In genomic region chr16:20958905-20959304, GRCm38 (mm10) we compare ENCODE assay signal across 9 mouse cellular contexts.
DNase-seq lines count a peak whose midpoint lies in the region; ATAC-seq and TF ChIP-seq lines count a peak whose summit lies in the region.
"Had no signal": no experiment of that assay in that cellular context is flagged by ENCODE, and none has a peak within 500 bp of the region (broad histone marks: within the 10 kb centered on the region; RNA-seq: fewer than 3 reads in every experiment).

No protein-coding gene starts in this region.

- 0 out of 2 replicates have a peak overlapping the region, but pooled peaks have one; percentile 39 for H3K27ac ChIP-seq in heart, embryonic 16.5 days (ENCODE audit: low read length)
- H3K27ac ChIP-seq in heart, embryonic 11.5 days (ENCODE audit: low read depth, low read length) = no peak overlapping the region
- no peak overlapping the region for H3K27ac ChIP-seq in stomach, postnatal 0 days (replicated peaks)
- no peak overlapping the region for H3K27ac ChIP-seq in heart, adult 2 months

- no peak for ATAC-seq in heart, embryonic 16.5 days (replicated peaks; ENCODE audit: extremely low read depth, insufficient read depth, low FRiP score)
- ATAC-seq in heart, embryonic 11.5 days (replicated peaks; ENCODE audit: insufficient number of reproducible peaks, low FRiP score, low TSS enrichment) = no peak
- peak; percentile 82 for ATAC-seq in stomach, postnatal 0 days (ENCODE audit: low FRiP score, low TSS enrichment)
- ATAC-seq: Patski had no signal

- no peak for TF ChIP-seq CTCF in stomach, postnatal 0 days (IDR thresholded peaks at IDR 0.05; ENCODE audit: low read depth)
- TF ChIP-seq CTCF in heart, adult 2 months (IDR thresholded peaks at IDR 0.05) = no peak

- no peaks in the 10 kb centered on the region for H3K27me3 ChIP-seq in heart, embryonic 16.5 days (ENCODE audit: control insufficient read depth, insufficient read depth, low read length)
- no peaks in the 10 kb centered on the region for H3K27me3 ChIP-seq in heart, embryonic 11.5 days (ENCODE audit: control insufficient read depth, insufficient read depth, low read length)
- H3K27me3 ChIP-seq in stomach, postnatal 0 days (ENCODE audit: control insufficient read depth, insufficient read depth, low read length) = no peaks in the 10 kb centered on the region
- H3K27me3 ChIP-seq in heart, adult 2 months (ENCODE audit: control insufficient read depth, insufficient read depth, low read length) = no peaks in the 10 kb centered on the region
- H3K27me3 ChIP-seq: Patski had no signal

- no peaks in the 10 kb centered on the region for H3K9me3 ChIP-seq in heart, embryonic 16.5 days (replicated peaks; ENCODE audit: control insufficient read depth, low read length)
- no peaks in the 10 kb centered on the region for H3K9me3 ChIP-seq in heart, embryonic 11.5 days (replicated peaks; ENCODE audit: control insufficient read depth, low read length)
- H3K9me3 ChIP-seq in stomach, postnatal 0 days (ENCODE audit: control insufficient read depth, low read length) = no peaks in the 10 kb centered on the region

- H3K79me2 ChIP-seq in heart, adult 2 months (replicated peaks; ENCODE audit: control insufficient read depth, insufficient read depth, low read length) = no peaks in the 10 kb centered on the region

- peak overlapping the region; percentile 2; the same call in 1 of the 2 replicates for H3K4me3 ChIP-seq in heart, embryonic 16.5 days (ENCODE audit: low read length)
- no peak overlapping the region for H3K4me3 ChIP-seq in heart, embryonic 11.5 days (ENCODE audit: low read depth, low read length)
- H3K4me3 ChIP-seq in stomach, postnatal 0 days (ENCODE audit: low read depth, low read length) = no peak overlapping the region
- H3K4me3 ChIP-seq in heart, adult 2 months = no peak overlapping the region

- no peaks in the 10 kb centered on the region for H3K36me3 ChIP-seq in heart, embryonic 16.5 days (ENCODE audit: control insufficient read depth, insufficient read depth)
- no peaks in the 10 kb centered on the region for H3K36me3 ChIP-seq in heart, embryonic 11.5 days (ENCODE audit: control insufficient read depth, insufficient read depth, low read length)
- H3K36me3 ChIP-seq in stomach, postnatal 0 days (ENCODE audit: control insufficient read depth, insufficient read depth, low read length) = no peaks in the 10 kb centered on the region
- no peaks in the 10 kb centered on the region for H3K36me3 ChIP-seq in heart, adult 2 months (ENCODE audit: control insufficient read depth, insufficient read depth, low read length)

- H3K4me2 ChIP-seq in heart, embryonic 16.5 days (ENCODE audit: low read depth, low read length) = peak overlapping the region; percentile 20; the same call in 1 of the 2 replicates
- H3K4me2 ChIP-seq in heart, embryonic 11.5 days = no peak overlapping the region
- H3K4me2 ChIP-seq in stomach, postnatal 0 days (replicated peaks; ENCODE audit: low read depth) = 0 out of 2 replicates have a peak overlapping the region, but pooled peaks have one; percentile 5

- no peaks in the 10 kb centered on the region for H3K4me1 ChIP-seq in heart, embryonic 16.5 days (ENCODE audit: control insufficient read depth, insufficient read depth, low read length)
- H3K4me1 ChIP-seq in heart, embryonic 11.5 days (ENCODE audit: control insufficient read depth, insufficient read depth, low read length) = no peaks in the 10 kb centered on the region
- no peaks in the 10 kb centered on the region for H3K4me1 ChIP-seq in stomach, postnatal 0 days (replicated peaks; ENCODE audit: control insufficient read depth, insufficient read depth)
- no peaks in the 10 kb centered on the region for H3K4me1 ChIP-seq in heart, adult 2 months (ENCODE audit: control insufficient read depth, insufficient read depth, low read length)

- DNase-seq in thymus, postnatal 25 days = peak; percentile 14
- DNase-seq in thymus, postnatal 0 days (ENCODE audit: low spot score) = no peak
- peak; percentile 6 to 16 for DNase-seq in kidney, postnatal 4 days
- DNase-seq in stomach, postnatal 0 days (ENCODE audit: low spot score) = peak; percentile 31
- DNase-seq in heart, adult 2 months = no peak
- no peak for DNase-seq in left cerebral cortex, adult 11 months (ENCODE audit: low spot score)

- TF ChIP-seq EP300 in stomach, postnatal 0 days (optimal IDR thresholded peaks at IDR 0.05) = no peak
- no peak for TF ChIP-seq EP300 in heart, adult 2 months (IDR thresholded peaks at IDR 0.05; ENCODE audit: insufficient read depth, low read depth, low read length)

- 56% methylated on average over 10 of the region's 10 CpGs for WGBS in heart, embryonic 16.5 days
- 69% methylated on average over 10 of the region's 10 CpGs for WGBS in heart, embryonic 11.5 days (ENCODE audit: insufficient replicate concordance)
- WGBS in stomach, postnatal 0 days = 31% methylated on average over 10 of the region's 10 CpGs
- 58% methylated on average over 10 of the region's 10 CpGs for WGBS in heart, adult 2 months

- intact Hi-C loops in heart, adult 2 months (cut with DNase I) = no loop called here

- H3K9ac ChIP-seq in heart, embryonic 16.5 days (ENCODE audit: low read length) = no peak overlapping the region
- no peak overlapping the region for H3K9ac ChIP-seq in heart, embryonic 11.5 days (ENCODE audit: low read depth, low read length)
- no peak overlapping the region for H3K9ac ChIP-seq in stomach, postnatal 0 days (ENCODE audit: low read length)
- H3K9ac ChIP-seq in heart, adult 2 months (ENCODE audit: low read depth, low read length) = no peak overlapping the region

- TF ChIP-seq POLR2A in heart, adult 2 months (IDR thresholded peaks at IDR 0.05; ENCODE audit: insufficient read depth, low read depth, low read length) = no peak

Comparison
In these comparisons a context has a peak if more than half of its experiments do, and no peak if none do; other contexts are left out.
1. DNase-seq: peak in thymus, postnatal 25 days (single experiment), kidney, postnatal 4 days (2 of 2) and stomach, postnatal 0 days (single experiment); none in thymus, postnatal 0 days (single experiment), heart, adult 2 months (0 of 2) and left cerebral cortex, adult 11 months (single experiment).